Mouse (Mus musculus) frontal cortex, postnatal 14 days (tissue): ENCODE results near the gene Tunar.

Experiments
- DNase-seq, 2 experiments: peaks; one replicate each; pipeline ENCODE4 v3.0.0; 2022; ENCODE audit warnings: low spot score in 2 of 2

The Tunar gene

DNA sequence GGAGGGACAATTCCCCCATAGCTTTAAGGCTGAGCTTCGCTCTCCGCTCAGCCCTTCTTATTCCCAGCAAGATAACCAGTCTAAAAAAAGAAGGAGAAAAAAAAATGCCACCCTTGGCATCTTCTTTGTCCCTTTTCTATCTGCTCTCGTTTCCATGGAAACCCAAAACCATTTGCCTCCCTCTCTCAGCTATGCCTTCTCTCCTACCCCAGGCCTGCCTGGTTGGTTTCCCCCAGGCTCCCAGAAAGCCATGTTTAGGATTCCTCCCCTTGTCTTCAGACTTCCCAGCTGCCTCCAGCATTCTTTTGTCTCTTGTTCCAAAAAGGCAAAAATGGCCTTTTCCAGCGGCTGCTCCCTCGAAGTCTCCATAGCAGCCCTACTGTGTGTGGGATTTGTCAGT lies 70.1 kb downstream of the Tunar start:
- DNase-seq = no peak

DNA sequence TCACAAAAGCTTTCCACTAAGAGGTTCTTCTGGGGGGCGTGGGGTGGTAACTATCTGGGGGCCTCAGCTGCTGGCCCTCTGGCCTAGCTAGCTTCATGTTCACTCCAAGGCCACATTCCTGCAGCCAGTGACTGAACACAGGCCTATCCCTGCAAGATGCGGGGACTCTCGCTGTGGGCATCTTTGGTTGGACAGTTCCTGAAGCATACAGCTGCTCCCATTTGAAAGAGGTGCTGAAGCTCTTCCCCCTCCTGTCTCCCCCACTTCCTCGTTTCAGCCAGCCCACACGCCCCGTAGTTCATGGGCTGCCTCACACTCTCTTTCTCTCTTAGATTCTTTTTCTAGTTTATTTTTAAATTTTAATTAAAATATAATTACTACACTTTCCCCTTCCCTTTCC lies 72.3 kb downstream of the Tunar start:
- DNase-seq = no peak

DNA sequence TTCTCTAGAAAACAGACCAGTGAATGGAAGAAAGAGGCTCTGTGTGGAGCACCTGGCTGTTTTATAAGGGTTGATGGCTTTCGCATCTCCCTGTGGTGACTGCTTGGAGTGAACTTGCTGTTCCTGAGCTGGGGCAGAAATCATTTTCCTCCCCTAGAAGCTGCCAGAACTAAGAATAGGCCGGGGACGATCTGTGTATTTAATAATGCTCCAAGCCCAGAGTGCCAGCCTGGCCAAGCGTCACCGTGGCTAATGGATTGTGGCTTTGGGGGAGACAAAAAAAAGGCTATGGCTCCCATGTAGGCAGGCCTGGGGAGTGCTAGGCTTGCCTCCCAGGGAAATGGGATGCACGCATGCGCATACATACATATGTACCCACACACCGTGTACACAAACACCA lies 80.2 kb downstream of the Tunar start:
- no peak for DNase-seq

DNA sequence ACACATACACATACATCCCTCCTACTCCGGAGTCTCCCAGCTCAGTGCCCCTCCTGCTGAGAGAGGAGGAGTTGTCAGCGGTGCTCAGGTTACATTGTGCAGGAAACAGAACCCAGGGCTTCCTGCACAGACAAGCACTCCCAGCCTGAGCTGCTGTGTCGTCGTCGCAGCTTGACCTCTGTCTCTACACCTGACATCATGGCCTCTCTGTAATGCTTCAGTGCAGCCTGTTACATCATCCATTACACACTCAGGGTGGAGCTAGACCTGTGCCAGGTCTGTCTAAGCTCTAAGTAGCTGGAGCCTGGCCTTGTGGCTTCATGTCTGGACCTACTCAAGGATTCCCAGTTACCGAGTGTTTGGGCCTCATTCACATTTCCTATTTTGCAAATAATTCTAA lies 86.8 kb downstream of the Tunar start:
- no peak for DNase-seq

DNA sequence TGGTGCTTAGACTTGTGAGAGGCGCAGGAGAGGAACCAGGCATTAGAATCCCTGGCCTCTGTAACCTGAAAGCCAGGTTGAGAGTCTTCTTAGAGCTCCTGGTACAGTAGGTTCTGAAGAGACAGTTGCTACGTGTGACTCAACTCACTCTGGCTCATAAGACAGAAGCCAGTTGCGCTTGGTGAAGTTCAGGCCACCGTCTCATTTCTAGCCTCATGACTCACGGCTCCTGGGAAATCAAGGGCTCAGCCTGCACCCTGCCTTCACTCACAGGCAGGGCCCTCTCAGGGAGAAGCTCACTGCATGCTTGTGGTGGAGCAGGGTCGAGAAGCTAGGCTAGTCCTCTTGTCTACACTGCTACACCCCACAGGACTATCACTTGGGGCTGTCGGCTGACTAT lies 92.9 kb downstream of the Tunar start:
- no peak for DNase-seq

DNA sequence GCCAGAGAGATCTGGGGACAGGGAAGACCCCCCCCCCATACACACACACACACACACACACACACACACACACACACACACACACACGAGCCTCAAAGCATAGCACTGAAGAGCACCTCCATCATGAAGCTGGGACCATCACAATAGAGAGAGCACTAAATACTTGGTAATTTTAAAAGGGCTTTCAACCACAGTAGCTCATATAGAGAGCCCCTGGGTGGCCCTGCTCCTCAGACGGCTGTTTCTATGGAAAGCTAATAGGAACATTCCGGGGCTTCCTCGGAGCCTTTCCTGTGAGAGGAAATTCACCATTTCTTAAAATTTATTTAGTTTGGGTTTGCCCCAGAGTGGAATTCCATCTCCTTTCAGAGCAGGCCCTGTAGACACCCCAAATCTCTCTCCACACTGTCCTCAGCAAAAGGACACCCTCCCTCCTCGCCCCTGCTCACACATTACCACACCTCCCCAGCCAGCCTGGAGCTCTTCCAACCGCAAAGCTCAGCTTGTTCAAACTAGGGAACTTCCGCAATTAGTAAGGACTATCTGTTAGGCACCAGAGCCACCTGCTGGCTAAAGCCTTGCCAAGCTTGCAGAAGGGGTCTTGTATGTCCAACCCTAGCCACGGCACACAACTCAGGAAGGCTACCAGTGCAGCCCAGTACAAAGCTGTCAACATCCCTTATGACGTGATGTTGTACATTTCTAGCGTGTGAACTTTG lies 93.5 kb downstream of the Tunar start:
- DNase-seq = peak; percentile 67 to 73

DNA sequence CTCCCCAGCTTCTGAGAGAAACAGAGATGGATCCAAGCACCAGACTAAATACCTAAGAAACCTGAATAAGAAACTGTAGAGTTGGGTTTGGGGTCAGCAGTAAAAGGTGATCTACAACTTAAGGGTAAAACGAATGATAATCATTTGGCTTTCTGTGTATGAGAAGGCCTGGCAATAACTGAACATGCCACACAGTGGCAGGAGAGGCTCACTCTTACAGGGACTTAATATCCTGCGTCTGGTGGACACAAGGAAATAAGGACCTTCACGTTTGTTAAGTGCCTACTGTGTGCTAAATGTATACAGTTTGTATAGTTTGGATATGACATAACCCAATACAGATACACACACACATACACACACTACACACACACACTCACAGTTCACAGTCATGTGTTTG lies 98.2 kb downstream of the Tunar start:
- DNase-seq = no peak

DNA sequence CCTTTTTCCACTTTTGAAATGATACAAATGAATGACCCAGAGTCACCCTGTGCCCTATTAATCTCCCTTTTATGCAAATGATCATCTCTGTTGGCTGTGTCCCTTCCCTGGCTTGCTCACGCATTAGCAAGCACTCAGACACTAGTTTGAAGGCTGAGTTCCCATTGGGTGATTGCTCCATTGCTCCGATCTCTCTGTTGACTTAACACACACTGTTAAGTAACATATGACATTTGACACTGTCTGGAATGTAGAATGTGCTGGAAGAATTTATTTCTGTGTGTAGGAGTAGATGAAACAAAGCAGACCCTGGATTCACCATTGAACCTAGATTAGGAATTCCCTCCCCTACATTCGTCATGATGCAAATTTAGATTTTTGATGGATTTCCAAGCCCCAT lies 99.1 kb downstream of the Tunar start:
- no peak for DNase-seq
